Mouse (Mus musculus): ENCODE results near the gene Gtf2ird1.

Gtf2ird1 gene

DNA sequence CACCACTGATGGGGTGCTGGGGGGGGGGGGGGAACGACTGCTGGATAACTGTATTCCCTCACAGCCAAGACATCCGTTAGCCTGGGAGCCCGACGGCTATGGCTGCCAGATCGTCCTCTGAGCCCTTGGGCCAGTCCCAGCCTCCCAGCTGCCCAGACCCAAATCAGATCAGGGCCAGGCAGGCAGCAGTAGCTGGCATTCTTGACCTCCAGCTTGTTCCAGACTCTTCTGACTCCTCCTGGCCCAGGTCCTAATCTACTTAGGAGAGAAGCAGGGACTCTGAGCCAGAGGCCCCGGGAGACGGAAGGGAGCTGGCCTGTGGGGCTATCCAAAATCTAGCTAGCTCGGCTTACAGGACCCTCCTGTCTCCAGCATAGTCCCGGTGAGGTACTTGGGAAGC is 35.5 kb downstream of the Gtf2ird1 start:
- in situ Hi-C loops (cut with MboI; ENCODE audit: unreplicated experiment in 2 of 2): no loop called here

GRCm38 (mm10) chr5:134419700-134420099 is 36.8 kb downstream of the Gtf2ird1 start:
- in situ Hi-C loops (cut with MboI; ENCODE audit: unreplicated experiment in 2 of 2): no loop called here

GRCm38 (mm10) chr5:134418315-134419074 is 38.0 kb downstream of the Gtf2ird1 start:
- in situ Hi-C loops (cut with MboI; ENCODE audit: unreplicated experiment in 2 of 2): no loop called here

GRCm38 (mm10) chr5:134412341-134412740 is 44.2 kb downstream of the Gtf2ird1 start:
- in situ Hi-C loops (cut with MboI; ENCODE audit: unreplicated experiment in 2 of 2): no loop called here

DNA sequence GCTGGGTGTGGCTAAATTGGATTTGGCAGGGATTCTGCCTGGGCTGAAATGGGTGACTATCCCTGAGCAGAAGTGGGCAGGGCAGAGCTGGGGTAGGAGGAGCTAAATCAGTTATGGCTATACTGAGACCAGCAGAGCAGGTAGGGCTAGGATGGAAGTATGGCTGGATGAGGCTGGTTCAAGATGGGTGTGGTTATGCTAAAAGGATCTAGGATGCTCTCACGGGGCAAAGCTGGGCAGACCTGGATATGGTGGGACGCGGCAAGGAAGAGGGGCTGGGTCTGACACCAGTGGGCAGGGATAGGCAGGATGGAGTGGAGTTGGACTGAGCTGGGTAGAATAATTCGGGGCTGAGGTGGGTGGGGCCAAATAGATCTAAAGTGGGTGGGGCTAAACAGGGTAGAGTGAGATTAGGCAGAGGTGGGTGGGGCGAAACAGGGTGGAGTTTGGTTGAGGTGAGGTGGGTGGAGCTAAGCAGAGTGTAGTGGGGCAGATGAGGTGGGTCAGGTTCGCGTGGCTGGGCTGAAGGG is 46.1 kb downstream of the Gtf2ird1 start:
- in situ Hi-C loops (cut with MboI; ENCODE audit: unreplicated experiment in 2 of 2): no loop called here

DNA sequence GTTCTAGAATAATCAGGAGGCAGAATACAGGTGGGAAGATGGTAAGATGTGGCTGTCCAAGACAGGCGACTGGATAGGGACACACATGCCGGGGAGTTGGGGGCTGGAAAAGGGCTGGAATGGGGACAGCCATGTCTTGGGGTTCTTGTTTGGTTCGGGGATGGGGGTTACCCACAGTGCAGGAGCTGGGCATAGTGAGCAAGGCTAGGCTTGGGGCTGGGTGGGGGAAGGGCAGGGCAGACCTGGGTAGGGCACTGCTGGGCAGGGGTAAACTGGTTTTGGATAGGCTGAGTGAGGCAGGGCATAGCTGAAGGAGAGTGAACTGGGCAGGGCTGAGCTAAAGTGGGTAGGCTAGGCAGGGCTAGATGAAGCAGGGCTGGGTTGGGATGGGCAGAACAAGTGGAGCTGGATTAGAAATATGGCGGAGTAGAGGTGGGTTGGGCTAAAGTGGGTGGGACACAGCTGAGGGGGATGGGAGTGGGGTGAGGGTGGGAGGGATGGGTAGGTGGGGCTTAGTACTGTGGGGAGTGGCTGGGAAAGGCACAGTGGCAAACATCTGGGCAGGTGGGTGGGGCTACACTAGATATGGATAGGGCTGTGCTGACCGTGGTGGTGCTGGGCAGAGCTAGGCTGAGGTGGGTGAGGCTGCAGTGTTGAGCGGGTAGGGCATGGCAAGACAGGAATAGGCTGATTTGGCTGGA is 46.8 kb downstream of the Gtf2ird1 start:
- in situ Hi-C loops (cut with MboI; ENCODE audit: unreplicated experiment in 2 of 2): no loop called here

DNA sequence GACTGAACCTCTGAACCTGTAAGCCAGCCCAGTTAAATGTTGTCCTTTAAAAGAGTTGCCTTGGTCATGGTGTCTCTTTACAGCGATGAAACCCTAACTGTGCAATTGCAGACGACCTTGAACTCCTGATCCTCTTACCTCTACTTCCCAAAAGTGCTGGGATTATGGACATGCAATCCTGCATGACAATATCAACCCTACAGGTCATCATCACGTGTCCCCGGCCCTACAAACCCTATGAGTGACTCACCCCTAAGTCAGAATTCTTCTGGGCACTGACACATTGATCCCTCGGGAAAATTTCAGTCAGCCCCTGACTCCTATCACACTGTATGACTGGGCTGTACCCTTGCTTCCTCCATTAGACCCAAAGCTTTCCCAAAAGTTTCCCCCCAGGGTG is 48.4 kb downstream of the Gtf2ird1 start:
- in situ Hi-C loops (cut with MboI; ENCODE audit: unreplicated experiment in 2 of 2): no loop called here

GRCm38 (mm10) chr5:134401841-134402240 is 54.7 kb downstream of the Gtf2ird1 start:
- in situ Hi-C loops (cut with MboI; ENCODE audit: unreplicated experiment in 2 of 2): no loop called here

DNA sequence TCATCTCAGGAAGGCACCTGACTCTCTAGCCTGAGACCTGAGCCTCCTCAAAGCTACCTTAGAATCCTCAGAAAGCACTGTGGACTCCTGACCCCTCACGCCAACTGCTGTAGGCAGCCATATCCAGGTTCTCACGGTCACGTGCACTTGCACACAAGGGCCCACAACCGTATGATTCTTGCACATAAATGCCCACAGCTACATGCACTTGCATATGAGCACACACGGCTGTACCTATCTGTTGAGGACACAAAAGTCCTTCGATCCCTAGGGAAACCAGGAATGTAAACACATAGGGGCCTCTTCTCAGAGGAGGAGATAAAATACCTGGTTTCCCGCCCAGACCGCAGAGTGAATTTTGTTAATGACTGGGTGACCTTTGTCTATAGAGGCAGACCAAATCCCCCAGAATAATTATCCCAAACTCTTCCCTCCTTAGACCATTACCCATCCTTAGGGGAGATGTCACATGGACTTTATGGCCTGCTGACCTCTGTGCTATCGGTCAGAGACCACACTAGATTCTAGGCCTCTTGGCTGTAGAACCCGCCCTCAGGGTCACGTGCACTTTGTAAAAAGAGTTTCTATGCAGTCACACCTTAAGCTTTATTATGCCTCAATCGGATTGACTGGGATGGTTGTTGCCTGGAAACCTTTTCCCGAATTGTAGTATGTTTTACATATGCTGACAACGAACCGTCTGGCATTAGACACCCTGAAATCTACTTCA is 58.9 kb downstream of the Gtf2ird1 start:
- in situ Hi-C loops (cut with MboI; ENCODE audit: unreplicated experiment in 2 of 2): no loop called here

DNA sequence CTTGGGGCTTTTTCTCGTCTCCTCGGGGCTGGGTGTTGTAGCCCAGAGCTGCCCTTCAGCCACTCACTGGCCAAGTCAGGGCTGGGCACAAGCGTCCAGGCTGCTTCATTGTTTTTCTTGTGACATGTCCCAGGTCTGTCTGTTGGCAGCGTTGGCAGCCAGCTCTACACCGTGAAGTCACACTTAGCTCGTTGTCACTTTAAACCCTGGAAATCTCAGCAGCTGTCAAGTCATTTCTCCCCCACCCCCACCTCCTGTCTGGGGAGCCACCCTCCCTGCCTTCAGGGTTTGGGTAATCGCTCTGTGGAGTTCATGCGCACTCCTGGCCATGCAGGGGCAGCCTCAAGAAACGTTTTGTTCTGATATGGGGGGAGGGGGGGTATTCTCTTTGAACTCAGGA is 60.0 kb downstream of the Gtf2ird1 start:
- in situ Hi-C loops (cut with MboI; ENCODE audit: unreplicated experiment in 2 of 2): no loop called here

DNA sequence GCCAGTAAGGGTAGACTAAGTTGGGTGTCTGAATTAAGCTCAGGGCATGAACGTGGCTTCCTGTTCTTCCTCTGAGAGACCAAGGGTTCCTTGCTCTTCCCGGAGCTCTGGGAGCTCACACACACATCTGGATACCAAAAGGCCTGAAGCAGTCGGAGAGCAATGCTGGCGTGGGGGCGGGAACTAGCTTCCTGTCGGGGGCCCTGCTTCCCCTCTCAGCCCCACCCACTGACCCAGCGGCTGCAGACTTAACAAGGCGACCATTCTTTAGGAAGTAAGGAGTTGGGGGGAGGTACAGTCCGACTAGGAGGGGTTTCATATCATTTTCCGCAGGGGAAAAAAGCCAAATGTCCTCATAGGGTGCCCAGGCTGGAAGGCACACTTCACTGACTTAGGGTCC is 61.9 kb downstream of the Gtf2ird1 start:
- in situ Hi-C loops (cut with MboI; ENCODE audit: unreplicated experiment in 2 of 2): no loop called here

- in situ Hi-C loops (cut with MboI; ENCODE audit: unreplicated experiment in 2 of 2): no loop called here
These were observed 62.9 kb downstream of the Gtf2ird1 start for GRCm38 (mm10) chr5:134393624-134394023.

DNA sequence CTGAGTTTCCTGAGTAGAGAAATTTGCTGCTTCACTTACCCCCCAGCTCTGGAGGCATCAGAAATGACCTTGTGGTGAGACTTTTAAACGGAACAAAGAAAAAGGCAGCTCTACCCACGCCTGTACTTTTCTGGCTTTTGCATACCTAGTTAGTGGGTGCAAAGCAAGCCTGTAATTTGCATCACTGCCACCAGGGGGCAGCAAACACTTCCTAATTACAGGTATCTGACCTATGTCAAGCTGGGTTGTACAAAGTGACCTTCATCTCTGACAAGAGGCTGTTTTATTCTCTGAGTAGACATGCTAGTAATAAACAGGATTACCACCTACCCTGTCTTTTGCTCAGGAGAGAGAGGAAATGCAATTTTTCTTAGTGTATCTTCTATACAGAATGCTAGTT is 71.4 kb downstream of the Gtf2ird1 start:
- in situ Hi-C loops (cut with MboI; ENCODE audit: unreplicated experiment in 2 of 2): loop anchor here in 1 of 2 experiments (5.0 kb wide), 1 partner anchor 317 kb away; no protein-coding TSS in a partner anchor

GRCm38 (mm10) chr5:134375256-134375655 is 81.3 kb downstream of the Gtf2ird1 start:
- in situ Hi-C loops (cut with MboI; ENCODE audit: unreplicated experiment in 2 of 2): loop anchor here in 1 of 2 experiments (10.0 kb wide), 1 partner anchor 320 kb away; no protein-coding TSS in a partner anchor

DNA sequence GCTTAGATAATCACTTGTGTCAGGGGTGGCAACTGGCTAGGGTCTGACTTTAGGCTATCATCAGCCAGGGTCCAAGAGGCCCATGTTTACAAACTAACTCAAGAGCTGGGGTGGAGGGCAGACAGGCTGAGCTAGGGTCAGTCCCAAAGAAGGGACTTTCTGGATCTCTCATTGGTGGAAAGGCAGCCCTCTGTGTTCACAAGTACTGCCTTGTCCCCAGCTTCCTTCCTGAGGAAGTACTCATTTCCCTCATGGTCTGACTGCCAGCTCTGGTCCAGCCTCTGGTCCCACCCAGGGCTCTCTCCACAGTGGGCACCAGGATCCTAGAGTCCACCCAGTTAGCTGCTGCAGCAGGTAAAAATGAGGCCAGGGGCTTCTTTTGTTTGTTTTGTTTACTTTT is 82.0 kb downstream of the Gtf2ird1 start:
- in situ Hi-C loops (cut with MboI; ENCODE audit: unreplicated experiment in 2 of 2): loop anchor here in 1 of 2 experiments (5.0 to 10.0 kb wide), 2 partner anchors 108 to 320 kb away; no protein-coding TSS in a partner anchor

DNA sequence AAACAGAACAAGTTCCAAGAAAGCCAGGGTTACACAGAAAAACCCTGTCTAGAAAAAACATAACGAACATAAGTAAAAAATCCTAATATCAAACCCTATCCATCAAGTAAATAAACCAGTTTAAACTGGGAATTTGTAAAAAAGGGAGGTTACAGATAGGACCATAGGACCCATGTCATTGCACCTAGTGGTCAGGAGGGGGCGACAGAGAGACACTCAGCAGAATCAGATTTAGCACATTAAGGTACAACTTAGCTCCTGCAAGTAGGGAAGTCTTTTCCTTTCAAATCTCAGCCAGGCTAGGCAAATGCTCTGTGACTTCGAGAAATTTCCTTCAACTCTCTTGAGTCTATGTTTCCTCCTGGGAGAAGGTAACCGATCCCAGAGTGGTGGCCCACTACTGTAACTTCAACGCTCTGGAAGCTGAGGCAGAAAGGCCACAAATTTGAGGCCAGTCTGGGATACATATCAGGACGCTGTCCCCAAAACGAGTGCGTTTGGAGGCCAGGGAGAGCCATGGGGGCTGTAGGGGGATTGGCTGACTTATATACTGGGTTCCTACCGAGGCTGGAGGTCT is 82.5 kb downstream of the Gtf2ird1 start:
- in situ Hi-C loops (cut with MboI; ENCODE audit: unreplicated experiment in 2 of 2): loop anchor here in 1 of 2 experiments (5.0 to 10.0 kb wide), 2 partner anchors 108 to 321 kb away; no protein-coding TSS in a partner anchor

DNA sequence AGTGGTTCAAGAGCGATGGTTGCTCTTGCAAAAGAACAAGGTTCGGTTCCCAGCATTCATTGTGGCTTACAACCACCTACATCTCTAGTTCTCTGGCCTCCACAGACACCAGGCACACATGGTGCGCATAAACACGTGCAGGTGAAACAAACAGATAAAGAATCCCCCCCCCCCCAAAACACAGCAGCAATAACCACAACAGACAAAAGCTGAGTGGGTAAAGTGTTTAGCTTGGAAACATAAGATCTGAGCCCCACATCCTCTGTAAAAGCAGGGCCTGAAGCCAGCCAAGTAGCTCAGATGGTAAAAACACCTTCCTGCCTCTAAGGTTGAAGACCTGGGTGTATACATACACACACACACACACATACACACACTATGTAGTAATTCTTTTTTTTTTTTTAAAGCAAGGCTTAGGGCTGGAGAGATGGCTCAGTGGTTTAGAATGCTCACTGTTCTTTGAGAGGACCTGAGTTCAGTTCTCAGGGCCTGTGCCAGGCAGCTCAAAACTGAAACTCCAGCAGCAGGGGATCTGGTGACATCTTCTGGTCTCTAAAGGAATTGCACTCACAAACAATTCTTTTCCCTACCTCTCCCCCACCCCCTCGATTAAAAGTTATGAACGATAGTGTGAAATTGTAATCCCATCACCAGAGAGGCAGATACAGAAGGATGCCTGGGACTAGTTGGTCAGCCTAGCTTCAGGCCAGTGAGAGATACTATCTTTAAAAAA is 83.4 kb downstream of the Gtf2ird1 start:
- in situ Hi-C loops (cut with MboI; ENCODE audit: unreplicated experiment in 2 of 2): loop anchor here in 1 of 2 experiments (5.0 to 10.0 kb wide), 2 partner anchors 109 to 322 kb away; no protein-coding TSS in a partner anchor

- in situ Hi-C loops (cut with MboI; ENCODE audit: unreplicated experiment in 2 of 2): loop anchor here in 1 of 2 experiments (5.0 to 10.0 kb wide), 2 partner anchors 111 to 323 kb away; no protein-coding TSS in a partner anchor
These were observed 84.8 kb downstream of the Gtf2ird1 start for GRCm38 (mm10) chr5:134371511-134372289.

DNA sequence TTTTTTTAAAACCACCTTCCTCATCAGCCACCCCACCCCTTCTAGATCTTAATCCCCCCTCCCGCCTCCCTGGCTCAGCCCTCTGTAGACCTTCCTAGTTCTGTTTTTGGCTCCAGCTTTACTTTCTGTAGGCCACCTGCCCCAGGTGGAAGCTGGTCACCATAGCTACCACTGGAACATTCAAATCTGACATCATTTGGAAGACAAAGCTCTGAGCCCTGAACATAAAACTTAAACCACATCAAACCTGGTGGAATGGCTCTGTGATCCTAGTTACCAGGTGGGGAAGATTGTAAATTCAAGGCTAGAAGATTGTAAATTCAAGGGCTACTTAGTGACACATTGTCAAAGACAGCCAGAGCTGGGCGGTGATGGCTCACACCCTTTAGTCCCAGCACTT is 85.7 kb downstream of the Gtf2ird1 start:
- in situ Hi-C loops (cut with MboI; ENCODE audit: unreplicated experiment in 2 of 2): loop anchor here in 1 of 2 experiments (5.0 to 10.0 kb wide), 2 partner anchors 111 to 324 kb away; no protein-coding TSS in a partner anchor

Measured in v-Abl transformed pro-B cells (cell line).